ENCODE assay signal across 8 mouse cellular contexts in the genomic region with DNA sequence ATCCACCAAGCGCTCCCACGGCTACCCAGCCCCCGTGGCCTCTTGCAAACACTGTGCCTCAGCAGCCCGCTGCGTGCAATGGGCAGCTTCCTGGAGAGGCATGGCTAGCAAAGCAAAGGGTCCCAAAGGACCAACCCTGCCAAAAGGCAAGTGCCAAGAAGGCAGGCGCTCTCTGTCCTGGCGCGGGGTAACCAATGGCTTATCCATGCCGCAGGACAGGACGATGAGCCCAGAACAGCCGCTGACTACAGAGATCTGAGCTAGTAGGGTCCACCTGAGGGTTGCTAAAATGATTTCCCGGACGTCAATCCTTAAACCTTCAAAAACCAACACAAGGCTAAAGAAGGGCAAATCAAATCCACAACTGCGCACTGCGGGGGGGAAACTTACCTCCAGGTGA.
DNase-seq lines count a peak whose midpoint lies in the region; ATAC-seq and TF ChIP-seq lines count a peak whose summit lies in the region.

No protein-coding gene starts in this region.

- no peaks in the 10 kb centered on the region for H3K36me3 ChIP-seq in thymus, adult 2 months (ENCODE audit: control insufficient read depth, insufficient read depth, low read length)
- no peaks in the 10 kb centered on the region for H3K36me3 ChIP-seq in limb, embryonic 12.5 days
- H3K36me3 ChIP-seq in stomach, embryonic 16.5 days (ENCODE audit: control insufficient read depth, insufficient read depth, low read length): no peaks in the 10 kb centered on the region

- peaks cover 4% of the 10 kb centered on the region; the same call in 1 of the 2 replicates for H3K27me3 ChIP-seq in thymus, adult 2 months (ENCODE audit: control insufficient read depth, insufficient read depth, low read length)
- H3K27me3 ChIP-seq in limb, embryonic 12.5 days: peaks cover 12% of the 10 kb centered on the region
- H3K27me3 ChIP-seq in stomach, embryonic 16.5 days (ENCODE audit: control insufficient read depth, insufficient read depth, low read length): no peaks in the 10 kb centered on the region

- H3K9me3 ChIP-seq in limb, embryonic 12.5 days: no peaks in the 10 kb centered on the region
- no peaks in the 10 kb centered on the region for H3K9me3 ChIP-seq in stomach, embryonic 16.5 days (replicated peaks; ENCODE audit: control insufficient read depth, low read length)

- H3K4me2 ChIP-seq in limb, embryonic 12.5 days: peak overlapping the region; percentile 93
- peak overlapping the region; percentile 81 for H3K4me2 ChIP-seq in stomach, embryonic 16.5 days (ENCODE audit: low read depth, low read length)

- H3K9ac ChIP-seq in limb, embryonic 12.5 days (replicated peaks): peak overlapping the region; percentile 85
- peak overlapping the region; percentile 83 for H3K9ac ChIP-seq in stomach, embryonic 16.5 days (ENCODE audit: low read length)

- H3K27ac ChIP-seq in thymus, adult 2 months (ENCODE audit: control insufficient read depth, insufficient read depth, low read length): no peak overlapping the region
- no peak overlapping the region for H3K27ac ChIP-seq in limb, embryonic 12.5 days
- H3K27ac ChIP-seq in stomach, embryonic 16.5 days (ENCODE audit: low read length): peak overlapping the region; percentile 78; the same call in 1 of the 2 replicates

- DNase-seq in cerebellum, adult 18-20 months: peak; percentile 33 to 51
- DNase-seq in thymus, adult 2 months: no peak
- no peak for DNase-seq in thymus, postnatal 10 days (ENCODE audit: low spot score in 2 of 2)
- no peak for DNase-seq in spleen, postnatal 14 days (ENCODE audit: low spot score in 2 of 2)
- no peak for DNase-seq in thymus, adult 18-20 months

- peaks cover 16% of the 10 kb centered on the region for H3K4me1 ChIP-seq in thymus, adult 2 months (replicated peaks; ENCODE audit: control insufficient read depth, insufficient read depth, low read length)
- H3K4me1 ChIP-seq in limb, embryonic 12.5 days (replicated peaks): peaks cover 49% of the 10 kb centered on the region
- H3K4me1 ChIP-seq in stomach, embryonic 16.5 days (ENCODE audit: control insufficient read depth, insufficient read depth, low read length): no peaks in the 10 kb centered on the region

- H3K4me3 ChIP-seq in thymus, adult 2 months (ENCODE audit: control insufficient read depth, insufficient read depth, low read length): peak overlapping the region; percentile 54; the same call in 1 of the 2 replicates
- H3K4me3 ChIP-seq in limb, embryonic 12.5 days (replicated peaks): peak overlapping the region; percentile 75
- H3K4me3 ChIP-seq in stomach, embryonic 16.5 days (replicated peaks; ENCODE audit: low read length): peak overlapping the region; percentile 65

- WGBS in thymus, adult 2 months: 30% methylated on average over 15 of the region's 15 CpGs
- 14% methylated on average over 15 of the region's 15 CpGs for WGBS in limb, embryonic 12.5 days
- WGBS in stomach, embryonic 16.5 days: 14% methylated on average over 15 of the region's 15 CpGs

- no peak for TF ChIP-seq CTCF in thymus, adult 2 months (IDR thresholded peaks at IDR 0.05; ENCODE audit: borderline replicate concordance, control insufficient read depth, extremely low read depth, insufficient read depth, low read length, poor library complexity)

- no peak for ATAC-seq in cerebellum, adult (ENCODE audit: insufficient number of reproducible peaks, low FRiP score, low TSS enrichment)
- ATAC-seq in limb, embryonic 12.5 days (ENCODE audit: insufficient number of reproducible peaks, insufficient read depth, low FRiP score, low TSS enrichment, low read depth): 0 out of 2 replicates have a peak, but pooled peaks have one; percentile 26
- no peak for ATAC-seq in stomach, embryonic 16.5 days (ENCODE audit: insufficient read depth, low FRiP score)

- no peak for TF ChIP-seq POLR2A in thymus, adult 2 months (IDR thresholded peaks at IDR 0.05; ENCODE audit: control insufficient read depth, extremely low read depth, insufficient read depth, low read length, poor library complexity)

Comparison
In these comparisons a context has a peak if more than half of its experiments do, and no peak if none do; other contexts are left out.
1. DNase-seq: peak in cerebellum, adult 18-20 months (2 of 2); none in thymus, adult 2 months (single experiment), thymus, postnatal 10 days (0 of 2), spleen, postnatal 14 days (0 of 2) and thymus, adult 18-20 months (0 of 2).
2. Peak in every context shown above with its lines, with median percentiles within 50 percentile points of each other: H3K4me3 ChIP-seq.